Mouse (Mus musculus) left cerebral cortex, postnatal 36 days (tissue): ENCODE results near the gene Nt5e. TPM values are rescaled to one million over a fixed set of nuclear protein-coding genes. Genes with fewer than 3 reads are reported as not detected.

Source experiments
- DNase-seq, 2 experiments: peaks; one replicate each; pipeline ENCODE4 v3.0.0; 2021 to 2022; ENCODE audit warnings: low spot score in 2 of 2, mixed read lengths in 1 of 2
- intact Hi-C: fragments of 180-260 bp; cut with DNase I; formaldehyde crosslinking; loops from one replicate; pipeline ENCODE4 v1.15.1; 2025
- total RNA-seq, 2 experiments: library from RNA; stranded (reverse); gene quantifications; 2 replicates each; pipeline ENCODE4 v1.2.3; 2021

Nt5e gene
- total RNA-seq, 2 experiments from 2014 or later: 3.1 to 3.9 TPM

DNA sequence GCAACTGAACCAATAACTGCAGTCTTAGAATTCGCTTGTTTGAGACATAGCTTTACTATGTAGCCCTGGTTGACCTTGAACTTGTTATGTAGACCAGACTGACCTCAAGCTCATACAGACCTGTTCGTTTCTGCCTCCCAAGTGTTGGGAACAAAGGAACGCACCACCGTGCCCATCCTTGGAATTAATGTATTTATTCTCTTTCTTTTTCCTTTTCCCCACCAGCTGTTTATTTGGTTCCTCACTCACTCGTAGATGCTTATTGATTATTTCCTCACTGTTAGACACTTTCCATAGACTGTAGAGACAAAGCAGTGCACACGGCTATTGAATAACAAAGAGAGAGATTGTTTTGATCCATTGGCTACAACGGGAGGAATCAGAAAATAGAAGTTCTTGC, 15.2 kb downstream of the Nt5e start:
- intact Hi-C loops: no loop called here
- no peak for DNase-seq

DNA sequence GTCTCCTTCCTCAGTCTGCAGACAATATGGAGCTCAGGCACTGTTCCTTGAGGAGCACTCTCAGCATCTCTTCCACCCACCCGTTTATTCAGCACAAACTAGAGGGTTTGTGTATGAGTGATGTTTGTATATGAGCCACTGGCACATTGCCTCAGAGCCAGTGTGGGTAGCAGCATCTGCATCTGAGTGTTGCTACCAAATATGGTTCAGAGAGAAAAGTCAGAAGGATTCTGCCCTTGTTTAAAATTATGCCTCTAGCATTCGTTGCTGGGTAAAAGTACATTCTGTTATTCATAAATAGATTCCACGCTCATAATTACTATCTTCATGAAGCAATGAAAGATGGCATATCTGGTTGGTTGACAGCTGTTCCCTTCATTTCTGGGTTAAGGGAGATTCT, 15.7 kb downstream of the Nt5e start:
- no peak for DNase-seq
- intact Hi-C loops: no loop called here

DNA sequence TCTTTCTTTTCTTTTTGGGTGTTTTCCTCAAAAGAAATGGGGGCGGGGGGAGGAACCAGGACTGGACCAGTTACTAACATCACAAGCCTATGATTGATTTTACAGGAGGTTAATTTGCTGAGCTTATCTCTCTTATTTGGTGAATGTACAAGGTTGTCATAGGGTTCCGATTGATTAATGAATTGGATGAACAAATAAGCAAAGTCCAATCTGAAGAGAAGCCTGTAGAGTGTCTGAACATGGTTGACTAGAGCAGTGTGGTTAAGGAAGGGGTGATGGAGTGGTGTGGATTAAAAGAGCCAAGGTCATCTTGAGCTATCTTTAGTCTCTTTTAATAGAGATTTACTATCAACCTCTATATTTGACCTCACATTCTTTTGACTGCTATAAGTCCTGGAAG, 17.4 kb downstream of the Nt5e start:
- intact Hi-C loops: no loop called here

GRCm38 (mm10) chr9:88346857-88347256, 19.9 kb downstream of the Nt5e start:
- intact Hi-C loops: no loop called here
- no peak for DNase-seq

More for the DNA sequence above, 17.4 kb downstream of the Nt5e start:
- DNase-seq: no peak

DNA sequence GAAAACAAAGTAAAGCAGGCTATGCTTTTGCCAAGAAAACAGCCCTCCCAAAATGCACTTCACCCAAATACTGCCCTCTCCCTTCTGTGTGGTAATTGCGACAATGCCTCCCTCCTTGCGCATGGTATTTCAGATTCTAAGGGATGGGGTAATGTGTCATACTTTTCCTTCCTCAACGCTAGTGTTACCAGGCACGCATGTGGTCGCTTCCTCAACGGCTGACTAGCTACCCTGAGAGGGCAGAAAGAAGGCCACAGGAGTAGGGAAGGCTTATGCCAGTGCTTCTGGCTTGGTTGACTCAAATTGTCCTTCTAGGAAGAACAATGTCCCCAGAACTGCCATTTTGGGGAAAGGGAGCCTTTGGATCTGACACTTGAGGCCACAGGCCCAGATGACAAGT, 21.6 kb downstream of the Nt5e start:
- DNase-seq: no peak
- intact Hi-C loops: no loop called here

GRCm38 (mm10) chr9:88350317-88350716, 23.3 kb downstream of the Nt5e start:
- intact Hi-C loops: no loop called here
- no peak for DNase-seq

DNA sequence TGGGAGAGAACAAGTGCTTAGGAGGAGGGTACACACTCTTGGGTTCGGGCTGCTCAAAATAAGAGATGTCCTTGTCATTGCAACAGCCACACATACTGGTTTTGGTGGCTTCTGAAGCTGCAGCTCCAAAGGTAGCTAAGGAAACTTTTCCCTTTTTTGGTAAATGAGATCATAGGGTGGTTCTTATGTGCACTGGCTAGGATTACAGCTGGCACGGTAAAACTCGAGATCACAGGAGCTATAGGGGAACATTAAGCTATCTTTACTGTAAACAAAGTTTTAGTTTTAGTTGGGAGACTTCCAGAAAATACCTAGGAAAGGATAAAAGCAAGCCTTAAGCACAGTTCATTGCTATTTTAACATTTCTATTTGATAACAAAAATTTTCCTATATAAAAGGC, 24.2 kb downstream of the Nt5e start:
- intact Hi-C loops: no loop called here

GRCm38 (mm10) chr9:88352741-88353140, 25.7 kb downstream of the Nt5e start:
- intact Hi-C loops: no loop called here
- DNase-seq: no peak

More for the DNA sequence above, 24.2 kb downstream of the Nt5e start:
- no peak for DNase-seq

DNA sequence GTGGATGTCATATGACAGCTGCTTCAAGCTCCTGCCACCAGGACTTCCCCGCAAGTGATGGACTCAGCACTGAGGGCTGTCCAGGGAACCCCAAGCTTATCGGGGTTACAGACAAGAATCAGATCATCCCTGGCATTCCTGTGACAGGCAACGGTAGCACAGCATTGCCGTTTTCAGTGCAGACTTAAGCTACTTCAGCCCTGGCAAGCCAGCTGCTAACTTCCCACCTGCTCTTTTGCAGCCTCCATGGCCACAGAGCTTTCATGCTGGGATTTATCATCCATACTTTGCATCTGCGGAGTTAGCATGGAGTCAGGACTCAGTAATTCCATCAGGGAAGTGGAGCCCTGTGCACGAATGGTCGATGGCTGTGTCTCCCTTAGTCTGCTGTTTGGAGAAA, 26.5 kb downstream of the Nt5e start:
- intact Hi-C loops: no loop called here

GRCm38 (mm10) chr9:88357173-88357572, 30.2 kb downstream of the Nt5e start:
- DNase-seq: no peak
- intact Hi-C loops: no loop called here

More for the DNA sequence above, 26.5 kb downstream of the Nt5e start:
- DNase-seq: no peak

DNA sequence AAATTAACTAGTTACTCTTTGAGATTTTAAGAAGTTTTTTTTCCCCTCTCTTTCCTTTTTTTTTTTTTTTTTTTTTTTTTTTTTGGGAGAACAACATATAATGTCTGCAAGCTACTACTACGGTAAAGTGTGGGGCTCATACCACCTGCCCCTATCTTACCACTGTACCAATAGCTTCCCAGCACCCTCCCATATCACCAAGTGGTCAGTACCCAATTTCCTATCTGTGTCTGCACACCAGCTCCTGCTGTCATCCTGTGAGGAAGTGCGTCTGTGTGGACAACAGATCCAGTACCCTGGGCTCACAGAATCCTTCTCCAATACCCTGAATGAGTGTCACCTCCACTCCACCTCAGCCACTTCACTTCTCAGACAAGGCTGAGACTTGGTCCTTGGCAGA, 32.1 kb downstream of the Nt5e start:
- intact Hi-C loops: no loop called here
- DNase-seq: no peak

DNA sequence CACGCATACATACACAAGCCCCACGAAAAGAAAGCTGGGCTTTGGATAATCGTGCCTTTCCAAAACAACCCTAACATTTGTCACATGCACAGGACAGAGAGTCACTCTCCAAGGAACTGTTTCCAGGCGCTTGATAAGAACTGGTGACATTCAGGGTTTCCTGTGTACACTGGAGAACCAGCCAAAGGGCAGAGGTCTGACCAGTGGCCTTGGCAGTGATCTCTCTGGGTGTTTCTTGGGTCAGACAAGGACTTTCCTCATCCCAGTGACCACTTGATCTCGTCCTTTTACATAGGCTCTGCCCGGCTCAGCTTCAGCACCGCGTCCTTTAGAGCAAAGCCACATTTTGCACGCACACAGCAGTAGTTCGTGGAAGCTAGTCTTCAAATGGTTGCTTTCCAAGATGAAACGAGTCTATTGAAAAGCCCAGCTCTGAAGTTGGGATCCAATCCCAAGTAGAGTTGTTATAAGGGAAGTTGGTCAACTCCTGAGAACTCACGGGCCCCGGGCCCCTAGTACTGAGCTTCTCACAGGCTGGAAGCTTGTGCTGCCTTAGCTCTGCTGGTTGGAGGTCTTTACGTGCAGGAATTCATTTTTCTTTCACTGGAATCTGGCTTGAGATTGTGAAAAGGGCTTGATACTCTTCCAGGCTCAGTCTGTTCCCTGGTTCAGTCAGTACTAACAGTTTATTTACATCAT, 34.4 kb downstream of the Nt5e start:
- intact Hi-C loops: loop anchor here (5.0 kb wide), 1 partner anchor 119 kb away; no protein-coding TSS in a partner anchor
- no peak for DNase-seq

GRCm38 (mm10) chr9:88362055-88362850, 35.3 kb downstream of the Nt5e start:
- no peak for DNase-seq
- intact Hi-C loops: loop anchor here (5.0 kb wide), 1 partner anchor 120 kb away; no protein-coding TSS in a partner anchor

DNA sequence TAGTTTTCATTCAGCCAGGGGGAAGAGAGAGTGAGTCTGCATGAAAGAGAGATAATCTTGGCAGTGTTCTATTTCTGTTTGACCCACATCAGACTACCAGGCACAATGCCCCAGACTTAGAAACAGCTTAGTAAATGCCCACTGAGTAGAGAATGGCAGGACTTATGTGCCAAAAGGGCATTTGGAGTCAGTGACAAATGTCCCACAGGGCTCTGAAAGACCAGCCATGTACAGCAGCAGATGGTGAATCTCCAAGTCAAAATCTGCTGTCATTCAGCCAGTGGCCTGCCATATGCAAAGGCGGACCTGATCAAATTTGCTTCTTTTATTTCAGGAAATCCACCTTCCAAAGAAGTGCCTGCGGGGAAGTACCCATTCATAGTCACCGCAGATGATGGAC, 36.1 kb downstream of the Nt5e start:
- DNase-seq: no peak
- intact Hi-C loops: loop anchor here (5.0 kb wide), 1 partner anchor 121 kb away; no protein-coding TSS in a partner anchor

GRCm38 (mm10) chr9:88366308-88366707, 39.3 kb downstream of the Nt5e start:
- DNase-seq: no peak
- intact Hi-C loops: no loop called here

GRCm38 (mm10) chr9:88366819-88367218, 39.8 kb downstream of the Nt5e start:
- intact Hi-C loops: no loop called here
- no peak for DNase-seq

GRCm38 (mm10) chr9:88367322-88367721, 40.3 kb downstream of the Nt5e start:
- DNase-seq: no peak
- intact Hi-C loops: no loop called here

GRCm38 (mm10) chr9:88367751-88368150, 40.8 kb downstream of the Nt5e start:
- no peak for DNase-seq
- intact Hi-C loops: no loop called here

- intact Hi-C loops: no loop called here
- DNase-seq: no peak
Observed at GRCm38 (mm10) chr9:88368476-88368875, 41.5 kb downstream of the Nt5e start.

DNA sequence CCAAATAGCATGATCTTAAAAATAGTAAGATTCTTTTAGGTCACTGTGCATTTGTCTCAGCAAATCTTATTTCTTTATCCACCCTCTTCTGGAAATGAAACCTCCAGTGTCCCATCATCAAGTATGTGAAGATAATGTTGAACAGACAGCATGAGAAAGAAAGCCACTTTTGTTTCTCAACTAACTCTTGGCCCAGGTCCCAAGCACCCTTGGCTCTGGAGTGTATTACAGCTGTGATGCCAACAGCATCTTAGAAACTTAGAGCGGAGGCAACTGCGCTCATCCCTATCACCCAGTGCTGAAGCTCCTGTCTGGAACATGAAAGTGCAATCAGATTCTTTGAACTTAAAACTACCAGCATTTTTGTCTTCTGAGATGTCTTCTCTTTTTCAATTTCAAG, 42.7 kb downstream of the Nt5e start:
- DNase-seq: no peak
- intact Hi-C loops: no loop called here

GRCm38 (mm10) chr9:88371201-88371600, 44.2 kb downstream of the Nt5e start:
- intact Hi-C loops: no loop called here
- DNase-seq: no peak
